Mouse (Mus musculus) urinary bladder, postnatal 4 days (tissue): ENCODE measurements around the gene Cherp.

Experiments
- DNase-seq, 2 experiments: peaks; one replicate each; pipeline ENCODE4 v3.0.0; 2021 to 2022; ENCODE audit warnings: low spot score in 2 of 2

The Cherp gene

DNA sequence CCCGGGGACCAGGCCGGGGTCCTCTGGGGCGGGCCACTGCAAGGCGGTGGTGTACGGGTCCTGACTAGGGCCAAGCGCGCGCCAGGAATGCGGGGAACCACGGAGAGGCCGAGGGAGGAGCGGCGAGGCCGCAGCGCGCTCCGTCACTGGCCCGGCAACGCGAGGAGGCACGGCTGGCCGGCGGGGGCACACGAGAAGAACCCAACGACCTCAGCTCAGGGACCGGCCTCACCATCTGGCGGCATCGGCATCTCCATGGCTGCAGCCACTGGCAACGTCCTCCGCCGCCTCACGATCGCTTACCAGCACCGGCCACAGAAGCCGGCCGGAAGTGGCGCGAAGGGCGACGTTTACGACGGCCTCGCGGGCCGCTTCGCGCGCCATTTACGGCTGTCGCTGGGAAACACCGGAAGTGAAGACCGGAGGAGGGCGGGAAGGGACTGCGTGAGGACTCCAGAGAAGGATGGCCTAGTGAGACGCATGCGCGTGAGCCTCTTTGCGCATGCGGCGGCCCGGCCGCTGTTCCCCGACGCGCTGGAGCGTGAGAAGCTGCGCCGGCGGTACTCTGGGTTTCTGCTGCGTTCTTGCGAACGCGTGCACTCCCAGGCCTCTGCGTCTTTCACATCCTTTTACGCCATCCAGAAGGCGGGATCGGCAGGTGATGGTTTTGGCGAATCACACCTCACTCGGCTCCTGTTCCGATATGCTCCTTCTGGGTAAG, at the start of gene Cherp:
Cherp (minus strand) TSS at position 401 of the 721 bp plus-strand sequence.
- DNase-seq, result peak; percentile 95 to 96

DNA sequence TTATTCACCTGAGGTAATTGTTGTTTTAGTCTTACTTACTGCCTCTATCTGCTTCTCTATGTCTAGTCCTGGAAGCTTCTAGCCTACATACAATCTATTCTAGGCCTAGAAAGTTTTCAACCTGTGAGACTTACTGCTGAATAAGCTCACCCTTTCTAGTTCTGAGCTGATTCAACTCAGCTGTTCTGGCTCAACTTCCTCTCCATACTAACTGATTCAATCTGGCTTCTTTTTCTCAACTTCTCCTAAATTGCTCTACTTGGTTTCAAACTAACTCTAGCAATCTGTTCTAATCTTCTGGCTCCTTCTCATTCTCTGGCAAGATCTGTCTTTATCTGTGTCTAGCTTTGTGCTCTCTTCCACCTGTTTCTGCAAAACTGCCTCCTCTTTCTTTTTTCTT, 46.9 kb upstream of the Cherp start:
- DNase-seq, result no peak

DNA sequence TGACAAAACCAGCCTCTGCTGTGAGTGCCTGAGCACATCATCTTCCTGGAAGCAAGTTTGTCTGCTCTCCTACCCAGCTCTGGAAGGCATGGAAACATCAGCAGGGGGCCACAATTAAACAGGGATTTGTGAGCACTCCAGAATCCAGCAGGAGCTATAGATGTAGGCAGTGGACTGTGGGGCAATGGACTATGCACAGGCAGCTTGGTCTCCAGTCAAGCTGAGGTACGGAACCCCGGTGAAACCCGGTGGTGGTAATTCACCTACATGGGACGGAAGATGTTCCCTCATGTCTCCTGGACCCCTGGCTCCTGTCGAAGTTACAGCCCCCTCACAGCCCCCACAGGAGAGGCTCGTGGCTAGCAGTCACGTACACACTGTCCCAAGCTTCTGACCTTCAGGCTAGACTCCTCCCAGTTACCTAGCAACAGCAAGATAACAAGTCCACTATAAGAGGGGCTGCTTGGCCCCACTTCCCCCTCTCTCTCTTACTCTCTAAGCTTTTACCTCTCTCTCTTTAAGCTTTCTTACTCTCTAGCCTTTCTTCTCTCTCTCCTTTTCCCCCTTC, 42.5 kb upstream of the Cherp start:
- DNase-seq, result no peak

DNA sequence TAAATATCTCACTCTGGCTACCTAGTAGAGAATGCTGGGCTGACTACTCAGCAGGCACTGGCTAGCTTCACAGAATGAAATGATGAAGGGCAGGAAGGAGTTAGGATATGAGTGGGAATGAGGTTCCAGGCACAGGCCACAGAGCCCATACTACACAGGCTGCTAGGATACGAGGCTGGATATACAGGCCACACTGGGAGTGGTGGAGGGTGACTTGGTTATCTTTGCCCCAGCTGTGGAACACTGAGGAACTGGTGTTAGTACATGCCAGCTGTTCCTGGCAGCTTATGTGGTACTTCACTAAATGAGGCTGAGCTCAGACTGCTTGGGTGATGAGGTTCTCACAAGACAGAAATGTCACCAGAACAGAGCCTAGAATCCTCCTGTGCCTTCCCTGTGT, 38.1 kb upstream of the Cherp start:
- DNase-seq, result no peak

DNA sequence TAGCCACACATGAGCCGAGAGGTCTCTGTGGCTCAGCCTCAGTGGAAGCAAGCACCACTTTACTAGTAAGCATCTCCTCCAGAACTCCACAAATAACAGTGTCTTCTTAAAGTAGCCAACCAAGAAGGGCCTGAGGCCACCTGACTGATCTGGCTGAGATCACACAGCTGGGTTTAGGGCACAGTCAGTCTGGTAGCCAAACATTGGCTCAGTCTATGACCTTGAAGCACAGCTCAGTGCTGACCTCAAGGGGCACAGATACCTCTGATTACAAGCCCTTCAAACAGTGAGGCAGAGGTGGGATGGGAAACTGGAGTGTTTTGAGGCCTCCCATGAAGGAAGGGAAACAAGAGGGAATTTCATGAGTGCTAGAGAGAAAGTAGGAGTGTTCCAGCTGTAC, 37.6 kb upstream of the Cherp start:
- DNase-seq, result no peak

DNA sequence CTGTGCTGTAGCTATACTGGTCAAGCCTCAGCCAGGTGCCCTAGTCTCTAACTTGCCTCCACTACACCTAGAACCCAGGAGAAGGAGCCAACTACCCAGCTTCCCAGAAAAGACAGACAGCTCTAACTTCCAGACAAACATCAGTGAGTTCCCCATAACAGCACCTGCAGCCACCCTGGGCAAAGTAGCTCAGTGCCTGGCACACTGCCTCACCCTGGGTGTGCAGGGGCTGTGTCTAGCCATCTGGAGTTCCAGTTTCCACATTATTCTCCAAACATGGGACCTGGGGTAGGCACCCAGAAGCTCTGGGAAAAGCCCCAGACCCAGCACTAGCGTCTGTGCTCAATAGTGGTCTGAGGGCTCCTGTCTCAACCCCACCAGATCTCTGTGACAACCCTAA, 32.5 kb upstream of the Cherp start:
- DNase-seq, result no peak

DNA sequence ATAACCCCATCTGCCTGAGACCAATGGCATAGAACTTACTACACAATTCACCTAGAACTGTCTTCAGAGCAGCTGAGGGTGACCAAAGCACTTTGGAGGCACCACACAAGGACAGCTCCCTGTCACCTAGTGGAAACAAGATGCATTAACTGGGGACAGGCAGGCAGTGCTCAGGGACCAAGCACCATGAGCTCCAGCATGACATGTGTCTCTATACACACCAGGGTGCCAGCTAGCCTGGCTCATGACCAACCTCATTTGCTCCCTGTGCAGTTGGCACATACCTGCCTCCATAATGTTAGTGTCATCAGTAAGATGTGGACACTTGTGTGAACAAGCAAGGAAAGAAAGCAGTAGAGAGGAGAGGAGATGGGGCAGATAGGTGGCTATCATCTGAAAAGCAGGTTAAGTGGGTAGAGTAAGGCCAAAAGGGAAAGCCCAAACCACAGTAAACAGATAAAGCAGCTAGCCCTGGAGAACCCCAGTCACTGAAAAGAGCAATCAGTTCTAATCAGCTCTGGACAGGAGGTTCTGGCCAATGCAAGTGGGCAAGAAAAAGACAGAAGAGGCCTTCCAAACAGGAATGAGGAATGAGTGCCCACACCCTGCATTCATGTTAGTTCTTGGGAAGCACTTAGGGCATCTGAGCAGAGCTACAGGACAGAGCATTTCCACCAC, 29.8 kb upstream of the Cherp start:
- no peak for DNase-seq

DNA sequence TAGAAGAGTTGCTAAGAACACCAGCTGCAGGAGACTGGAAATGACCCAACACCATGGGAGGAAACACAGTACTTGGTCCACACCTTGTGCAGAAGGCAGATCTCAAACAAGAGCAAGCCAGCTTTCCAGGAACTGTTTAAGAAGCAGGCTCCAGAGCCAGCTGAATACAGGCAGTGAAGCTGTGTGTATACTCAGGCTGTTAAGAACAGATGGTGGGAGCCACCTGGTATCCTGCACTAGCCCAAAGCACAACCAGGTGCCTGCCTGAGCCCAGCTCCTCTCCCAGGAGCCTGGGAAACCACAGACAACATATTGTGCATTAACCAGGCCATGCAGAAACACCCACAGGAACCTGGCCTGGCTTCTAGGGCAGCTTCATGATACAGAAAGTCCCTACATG, 29.1 kb upstream of the Cherp start:
- DNase-seq, result no peak

DNA sequence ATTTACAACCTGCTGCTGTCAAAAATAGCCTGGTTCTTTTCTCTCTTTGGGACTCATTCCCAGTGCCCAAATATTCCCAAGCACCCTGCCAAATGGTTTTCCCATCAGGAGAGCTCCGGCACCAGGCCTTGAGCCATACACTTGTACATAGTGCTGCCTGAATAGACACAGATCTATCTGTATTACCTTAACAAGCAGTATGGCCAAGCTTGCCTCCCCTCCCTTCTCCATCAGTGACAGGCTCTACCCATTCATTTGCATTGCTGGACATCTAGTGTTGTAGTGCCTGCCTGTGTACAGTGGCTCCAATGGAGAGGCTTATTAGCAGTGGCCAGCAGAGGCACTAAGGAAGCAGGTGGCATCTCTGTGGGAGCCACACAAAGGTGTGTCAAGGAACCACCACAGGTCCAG, 25.5 kb upstream of the Cherp start:
- DNase-seq, result no peak

DNA sequence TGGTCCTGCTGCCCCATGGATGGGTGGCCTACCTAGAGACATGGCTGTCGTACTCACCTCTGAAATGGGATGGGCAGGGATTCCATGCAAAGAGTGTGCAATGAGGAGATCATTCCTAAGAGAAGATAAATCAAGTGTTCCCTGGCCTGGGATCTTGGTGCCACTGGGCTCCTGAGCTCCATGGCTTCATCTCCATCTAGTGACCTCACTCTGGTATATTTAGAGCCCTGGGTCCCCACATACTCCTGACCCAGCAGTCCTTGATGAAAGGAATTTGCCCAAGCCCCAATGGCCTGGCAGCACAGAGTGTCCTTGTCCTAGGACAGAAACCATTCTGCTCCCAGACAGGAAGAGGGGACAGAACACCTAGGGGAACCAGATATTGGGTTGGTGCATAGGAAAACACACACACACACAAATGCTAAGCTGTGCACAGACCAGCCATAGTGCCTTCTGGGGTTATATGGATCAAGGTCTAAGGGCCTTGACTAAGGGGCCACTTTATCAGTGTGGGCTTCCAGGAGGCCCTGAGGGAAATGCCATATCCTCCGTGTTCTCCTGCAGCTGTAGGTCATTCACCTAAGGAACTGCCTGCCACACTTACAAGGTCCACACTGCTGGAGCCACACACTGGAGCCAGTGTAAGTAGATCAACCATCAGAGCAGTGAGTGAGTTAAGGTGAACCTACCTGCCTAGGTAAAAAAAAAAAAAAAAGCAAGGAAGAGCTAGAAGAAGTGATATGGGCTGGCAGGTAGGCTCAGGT, 24.7 kb upstream of the Cherp start:
- DNase-seq, result no peak

DNA sequence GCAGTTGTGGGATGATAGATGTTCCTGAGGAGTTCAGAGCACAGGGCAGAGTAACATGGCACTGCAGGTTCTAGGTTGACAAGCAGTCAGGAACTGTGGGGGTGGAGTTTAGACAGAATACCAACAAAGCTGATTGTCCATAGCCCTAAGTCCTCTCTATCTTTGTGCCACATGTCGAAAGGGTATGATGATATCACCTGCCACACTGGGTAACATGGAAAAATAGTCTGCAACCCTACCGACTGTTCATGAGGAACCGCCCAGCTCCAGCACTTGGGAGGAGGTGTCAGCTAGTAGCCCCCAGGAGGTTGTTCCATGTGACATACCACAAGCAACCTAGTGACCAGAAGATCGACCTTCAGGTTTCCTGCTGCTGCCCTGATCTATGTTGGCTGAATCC, 23.5 kb upstream of the Cherp start:
- DNase-seq, result no peak

DNA sequence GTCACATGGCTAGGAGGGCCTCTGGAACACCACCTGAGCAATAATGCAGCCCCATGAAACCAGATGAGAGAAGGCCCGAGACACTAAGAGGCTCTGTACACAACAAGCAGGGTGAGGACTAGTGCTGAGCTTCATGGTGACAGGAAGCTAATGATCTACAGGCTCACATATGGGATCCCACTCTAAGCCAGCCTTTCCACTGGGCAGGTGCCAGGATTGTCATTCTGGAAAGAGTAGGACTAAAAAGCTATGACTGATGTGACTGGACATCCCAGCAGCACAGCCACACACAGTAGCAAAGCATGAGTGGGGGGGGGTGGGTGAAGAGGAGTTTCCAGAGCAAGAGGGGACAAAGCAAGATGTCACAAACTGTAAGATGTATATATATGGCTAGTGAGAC, 22.9 kb upstream of the Cherp start:
- DNase-seq, result no peak

DNA sequence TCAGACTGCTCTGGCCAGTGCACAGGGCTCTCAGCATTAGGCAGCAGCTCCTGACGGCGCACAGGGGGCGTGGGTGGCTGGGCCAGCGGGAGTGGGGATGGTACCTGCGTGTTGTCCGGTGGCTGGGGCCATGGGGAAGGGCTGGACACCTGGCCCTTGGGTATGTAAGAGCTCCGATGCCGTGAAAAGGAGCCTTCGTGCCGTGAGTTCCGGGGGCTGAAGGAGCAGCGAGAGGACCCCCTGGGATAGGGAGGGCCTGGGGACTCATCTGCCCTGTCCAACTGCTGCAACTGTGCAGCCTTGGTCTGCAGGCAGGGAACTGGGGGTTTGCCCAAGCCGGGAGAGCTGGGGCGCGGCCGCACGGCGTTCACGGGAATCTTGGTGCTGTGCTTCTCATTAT, 21.2 kb upstream of the Cherp start:
- no peak for DNase-seq

DNA sequence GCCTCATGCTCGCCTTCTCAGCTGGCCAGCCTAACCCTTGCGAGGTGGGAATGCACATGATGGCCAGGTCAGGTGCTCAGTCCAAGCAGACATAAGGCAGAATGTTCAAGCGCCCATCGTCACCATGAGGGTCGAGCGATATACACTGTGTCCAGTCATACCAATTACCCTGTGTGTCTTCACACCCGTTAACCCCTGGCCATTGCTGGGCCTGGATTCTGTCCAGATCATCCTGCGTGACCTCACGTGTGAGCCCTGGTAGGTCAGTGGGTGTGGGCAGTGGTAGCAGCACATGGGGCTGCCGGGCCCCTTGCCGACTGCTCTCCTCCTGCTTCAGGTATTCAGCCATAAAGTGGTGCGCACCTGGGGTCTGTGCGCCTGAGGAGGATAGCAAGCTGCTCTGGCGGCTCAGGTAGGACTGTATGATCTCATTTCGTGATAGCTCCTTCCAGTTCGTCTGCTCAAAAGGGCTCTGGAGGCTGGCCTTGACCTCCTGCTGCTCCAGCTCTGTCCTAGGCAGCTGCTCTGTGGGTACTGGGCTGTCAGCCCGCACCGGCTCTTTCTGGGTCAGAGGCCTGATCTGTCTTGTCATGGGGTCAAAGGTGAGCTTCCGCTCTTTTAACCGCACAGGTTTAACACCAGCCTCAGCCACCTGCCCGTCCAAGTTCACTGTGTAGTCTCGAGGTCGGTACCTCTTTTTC, 20.5 kb upstream of the Cherp start:
- DNase-seq, result no peak

DNA sequence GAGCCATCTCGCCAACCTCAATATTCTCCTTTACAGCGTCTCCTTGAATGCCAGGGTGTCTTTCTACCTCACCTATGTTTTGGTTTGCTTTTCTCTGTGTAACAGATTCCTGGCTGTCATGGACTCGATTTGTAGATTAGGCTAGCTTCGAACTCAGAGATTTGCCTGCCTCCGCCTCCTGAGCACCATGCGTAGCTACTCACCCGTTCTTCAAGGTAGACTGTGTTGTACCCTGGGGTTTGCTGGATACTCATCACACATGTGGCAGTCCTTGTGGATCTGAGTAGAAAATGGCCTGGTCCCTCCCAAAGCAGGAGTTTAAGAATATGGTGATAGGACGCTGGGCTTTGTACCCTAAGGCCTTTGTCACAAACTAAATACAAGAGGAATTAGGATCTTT, 18.4 kb upstream of the Cherp start:
- no peak for DNase-seq

DNA sequence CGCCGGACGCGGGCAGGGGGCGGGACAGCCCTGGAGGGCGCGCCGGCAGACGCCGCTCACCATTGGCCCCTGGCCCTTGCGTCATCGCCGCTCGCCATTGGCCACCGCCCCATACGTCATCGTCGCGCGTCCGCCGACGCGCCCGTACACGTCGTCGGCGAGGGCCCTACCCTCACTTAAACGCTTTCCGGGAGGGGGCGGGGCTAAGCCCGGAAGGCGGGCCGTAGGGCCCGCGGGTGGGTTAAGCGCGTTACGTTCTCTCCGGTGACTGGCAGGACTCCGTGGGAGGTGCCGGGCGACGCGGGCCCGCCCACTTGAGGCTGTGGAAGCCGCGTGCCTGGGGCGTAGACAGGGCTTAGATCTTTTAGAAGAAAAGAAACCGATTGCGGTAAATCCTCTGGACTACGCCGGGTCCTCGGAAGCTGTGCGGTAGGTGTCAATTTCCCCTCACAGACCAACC, 17.6 kb upstream of the Cherp start:
- peak; percentile 99 for DNase-seq

DNA sequence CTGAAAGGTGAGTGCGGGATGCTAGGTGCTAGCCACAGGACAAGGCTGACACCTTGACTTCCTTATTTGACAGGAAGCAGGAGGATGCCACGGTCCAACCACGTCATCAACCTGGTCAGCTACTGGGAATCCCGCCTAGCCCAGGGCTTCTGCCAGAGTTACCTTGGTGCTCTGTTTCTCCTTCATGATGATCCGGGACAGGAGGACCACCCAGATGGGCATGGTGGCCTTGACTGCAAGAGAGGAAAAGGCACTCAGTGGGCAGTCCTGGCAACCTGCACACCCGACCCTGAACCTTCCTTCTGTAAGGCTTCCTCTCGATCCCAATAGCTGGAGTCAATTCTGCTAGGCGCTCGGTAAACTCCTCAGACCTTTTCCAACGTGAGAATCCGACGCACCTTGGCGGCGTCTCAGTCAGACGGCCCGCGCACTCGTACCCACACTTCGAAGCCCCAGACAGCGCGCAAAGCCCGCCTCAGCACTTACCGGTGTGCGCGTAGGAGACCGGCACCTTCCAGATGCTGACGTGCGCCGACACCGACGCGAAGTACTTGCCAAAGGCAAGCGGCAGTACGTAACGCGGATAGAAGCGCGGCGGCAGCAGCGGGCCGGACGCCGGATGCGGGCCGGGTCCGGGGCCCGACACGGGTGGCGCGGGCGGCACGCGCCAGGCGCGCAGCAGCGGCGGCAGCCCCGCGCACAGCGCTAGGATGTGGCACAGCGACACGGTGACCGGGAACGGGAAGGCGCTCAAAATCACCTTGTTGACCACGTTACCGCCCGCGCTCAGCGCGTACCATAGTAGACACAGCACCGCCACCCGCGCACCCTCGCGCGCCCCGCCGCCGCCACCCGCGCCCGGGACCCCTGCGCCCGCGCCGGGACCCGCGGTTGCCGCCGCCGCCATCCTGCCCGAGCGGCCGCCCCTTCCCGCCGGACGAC, 16.9 kb upstream of the Cherp start, which contains the start of gene Slc35e1:
Slc35e1 (minus strand) TSS at position 935 of the 942 bp plus-strand sequence.
- DNase-seq, result peak in 1 of 2 experiments; percentile 29

DNA sequence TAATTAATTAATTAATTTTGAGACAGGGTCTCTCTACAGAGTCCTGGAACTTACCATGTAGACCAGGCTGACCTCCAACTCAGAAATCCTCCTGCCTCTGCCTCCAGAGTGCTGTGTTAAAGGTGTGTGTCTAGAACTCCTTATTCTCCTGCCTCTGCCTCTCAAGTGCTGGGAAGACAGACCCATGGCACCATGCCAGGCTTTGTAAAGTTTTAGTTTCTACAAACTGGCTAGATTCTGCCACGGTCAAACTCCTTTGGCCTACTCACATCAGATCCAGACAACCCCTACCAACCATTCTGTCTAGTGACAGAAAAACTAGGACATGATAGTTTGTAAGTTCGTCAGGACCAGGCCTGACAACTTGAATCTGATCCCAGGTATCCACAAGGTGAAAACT, 16.0 kb upstream of the Cherp start:
- no peak for DNase-seq

DNA sequence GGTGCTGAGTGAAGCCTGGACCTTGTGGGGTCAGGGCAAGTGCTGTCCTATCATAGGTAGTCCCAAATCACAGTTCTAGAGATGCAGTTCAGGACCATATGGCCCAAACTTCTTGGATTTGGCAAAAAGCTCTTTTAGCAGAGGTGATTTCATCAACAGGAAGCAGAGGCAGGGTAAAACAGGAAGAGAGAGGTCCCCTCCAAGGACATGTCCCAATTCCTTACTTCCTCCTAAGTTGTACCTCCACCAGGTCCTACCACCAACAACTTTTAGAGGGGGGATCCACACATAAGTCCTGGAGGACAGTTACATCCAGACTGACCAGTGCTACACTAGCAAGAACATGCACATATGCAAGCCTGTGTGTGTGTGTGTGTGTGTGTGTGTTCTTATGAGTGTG, 12.0 kb upstream of the Cherp start:
- DNase-seq, result no peak

DNA sequence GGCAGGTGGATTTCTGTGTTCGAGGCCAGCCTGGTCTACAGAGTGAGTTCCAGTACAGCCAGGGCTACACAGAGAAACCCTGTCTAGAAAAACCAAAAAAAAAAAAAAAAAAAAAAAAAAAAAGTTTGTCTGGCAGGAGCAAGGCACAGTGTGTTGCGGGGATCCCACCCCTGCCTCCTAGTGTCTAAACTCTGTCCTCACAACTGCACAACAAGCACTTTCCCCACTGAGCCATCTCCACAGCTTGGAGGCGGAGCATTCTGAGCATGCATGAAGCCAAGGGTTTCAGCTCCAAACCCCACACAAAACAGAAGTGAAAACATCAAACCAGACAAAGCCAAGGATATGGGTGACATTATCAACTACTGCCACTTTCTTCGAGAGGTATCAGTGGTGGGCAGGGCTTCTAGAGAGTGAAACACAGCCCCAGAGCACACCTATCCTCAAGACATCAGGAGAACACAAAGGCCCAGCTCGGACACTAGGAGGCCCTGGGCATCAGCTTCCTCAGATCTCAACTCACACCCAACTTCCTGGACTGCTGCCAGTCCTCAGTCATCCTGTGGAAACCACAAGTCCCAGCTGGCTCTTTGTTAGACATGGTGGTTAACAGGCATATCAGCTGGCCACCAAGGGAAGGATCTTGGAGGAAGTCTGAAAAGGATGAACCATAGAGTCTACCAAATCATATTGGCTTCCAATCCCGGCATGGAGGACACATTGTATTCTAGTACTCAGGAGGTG, 10.6 kb upstream of the Cherp start:
- peak in 1 of 2 experiments; percentile 38 for DNase-seq
